Mouse (Mus musculus): Measurements from ENCODE around the gene 3300002I08Rik.
"Not testable (repeated sequence)": the region's sequence is repeated elsewhere in the genome, so short reads cannot be mapped to it uniquely, and the experiment has no call there.

The 3300002I08Rik gene

DNA sequence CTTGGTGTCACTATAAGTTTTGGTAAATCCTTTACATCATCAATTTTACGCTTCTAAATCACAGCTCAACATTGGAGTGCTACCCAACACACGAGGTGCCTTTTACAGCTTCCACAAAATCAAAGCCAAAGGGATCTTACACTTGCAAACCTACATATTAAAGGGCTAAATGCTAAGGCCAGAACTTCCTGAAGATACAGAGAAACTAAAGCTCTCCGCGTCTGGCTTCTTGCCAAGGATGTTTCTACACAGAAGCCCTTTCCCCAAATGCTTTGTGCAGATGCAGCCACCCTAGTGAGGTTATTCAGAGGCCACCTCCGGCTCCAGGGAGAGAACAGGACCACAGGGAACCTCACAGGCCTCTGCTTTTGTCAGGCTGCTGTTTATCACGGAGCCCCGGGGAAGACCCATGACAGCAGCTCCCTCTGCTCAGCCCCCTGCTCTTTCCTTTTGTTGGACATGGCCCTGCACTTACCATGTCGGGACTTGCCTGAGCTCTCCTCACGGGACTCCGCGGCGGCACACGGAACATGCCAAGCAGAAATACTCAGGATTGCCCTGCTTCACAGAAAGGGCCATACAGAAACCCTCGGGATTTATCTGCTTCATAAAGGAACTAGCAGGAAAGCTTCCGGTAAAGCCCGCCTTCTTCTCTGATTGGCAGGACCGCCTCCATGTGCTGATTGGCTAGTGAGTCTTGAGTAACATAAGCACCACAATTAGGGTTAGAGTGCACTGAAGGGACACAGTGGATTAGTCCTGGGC is at the start of gene 3300002I08Rik:
Gene 3300002I08Rik, minus strand, starts transcription at position 653 of the 765 bp plus-strand sequence.
- peak; percentile 69 for DNase-seq (ENCODE audit: low spot score)

DNA sequence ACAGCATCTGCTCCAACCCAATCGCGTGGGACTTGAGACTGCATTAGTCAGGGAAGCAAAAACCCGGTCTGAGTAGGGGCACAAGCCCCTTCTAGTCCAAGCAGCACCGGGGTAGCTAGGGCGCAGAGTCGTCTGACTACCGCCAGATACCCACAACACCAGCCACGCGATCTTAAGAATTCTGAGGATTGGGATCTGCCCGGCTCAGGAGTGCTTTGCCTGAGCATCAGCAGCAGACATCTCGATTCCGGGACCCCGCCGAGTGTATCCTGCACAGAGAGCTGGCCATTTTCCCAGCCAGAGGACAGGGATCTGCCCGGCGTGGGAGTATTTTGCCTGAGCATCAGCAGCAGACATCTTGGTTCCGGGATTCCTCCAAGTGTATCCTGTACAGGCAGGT is 49.6 kb upstream of the 3300002I08Rik start:
- DNase-seq (ENCODE audit: low spot score), result not testable (repeated sequence)

DNA sequence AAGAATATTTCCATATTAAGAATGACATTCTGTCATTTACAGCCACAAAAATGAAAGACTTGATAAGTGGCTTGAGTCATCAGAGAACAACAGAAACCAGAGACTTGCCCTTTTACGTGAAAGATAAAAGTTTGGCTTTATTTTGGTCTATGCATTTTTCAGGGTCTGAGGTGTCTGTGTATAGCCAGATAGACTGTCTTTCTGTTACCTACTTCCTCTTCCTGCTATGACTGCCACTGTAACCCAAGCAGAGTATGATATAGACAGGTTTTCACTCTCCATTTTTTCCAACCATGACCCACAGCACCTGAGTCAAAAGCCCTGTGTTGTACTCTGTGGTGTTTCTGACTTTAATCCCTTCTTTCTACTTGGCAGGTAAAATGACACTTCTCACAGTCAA is 27.6 kb upstream of the 3300002I08Rik start:
- no peak for DNase-seq (ENCODE audit: low spot score)

DNA sequence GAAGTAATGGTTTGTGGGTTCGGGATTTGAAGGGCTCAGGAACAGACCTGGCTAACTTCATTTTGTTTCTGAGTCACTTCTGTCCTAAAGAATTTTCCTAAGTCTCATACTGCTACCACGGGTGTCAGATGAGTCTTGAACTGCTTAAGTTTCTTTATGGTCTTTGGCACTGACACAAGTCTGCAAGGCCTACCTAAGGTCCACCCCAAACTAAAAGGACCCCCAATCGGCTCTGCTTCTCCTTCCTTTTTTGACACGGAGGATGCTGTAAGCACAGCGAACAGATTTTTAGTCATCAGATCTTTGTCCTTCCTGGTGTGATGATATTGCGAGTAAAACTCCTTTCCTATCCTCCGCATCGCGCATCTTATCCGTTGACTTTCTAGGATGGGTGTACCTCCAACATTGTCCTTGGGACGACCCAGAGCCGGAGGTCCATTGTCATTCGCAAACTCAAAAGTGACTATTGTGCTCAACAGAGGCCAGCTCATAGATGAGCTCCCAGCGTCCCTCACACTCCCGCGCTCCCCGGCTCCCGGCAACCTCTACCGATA is 23.1 kb upstream of the 3300002I08Rik start:
- DNase-seq (ENCODE audit: low spot score), result not testable (repeated sequence)

DNA sequence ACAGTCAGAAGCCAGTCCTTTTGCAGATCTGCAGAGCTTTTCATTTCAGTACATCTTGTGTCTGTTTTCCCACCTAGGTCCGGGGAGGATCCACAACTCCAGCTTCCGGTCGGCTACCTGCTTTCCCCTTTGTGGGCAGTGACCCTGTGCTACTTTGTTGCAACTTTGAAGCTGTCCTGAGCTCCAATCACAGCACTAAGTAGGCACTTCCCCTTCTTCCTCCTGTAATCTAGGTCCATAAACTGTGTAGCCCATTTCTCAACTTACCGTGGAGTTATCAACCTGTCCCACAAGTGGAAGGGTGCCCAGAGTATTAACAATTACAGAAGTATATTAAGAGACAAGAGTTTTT is 289 bp upstream of the 3300002I08Rik start:
- DNase-seq (ENCODE audit: low spot score), result no peak

DNA sequence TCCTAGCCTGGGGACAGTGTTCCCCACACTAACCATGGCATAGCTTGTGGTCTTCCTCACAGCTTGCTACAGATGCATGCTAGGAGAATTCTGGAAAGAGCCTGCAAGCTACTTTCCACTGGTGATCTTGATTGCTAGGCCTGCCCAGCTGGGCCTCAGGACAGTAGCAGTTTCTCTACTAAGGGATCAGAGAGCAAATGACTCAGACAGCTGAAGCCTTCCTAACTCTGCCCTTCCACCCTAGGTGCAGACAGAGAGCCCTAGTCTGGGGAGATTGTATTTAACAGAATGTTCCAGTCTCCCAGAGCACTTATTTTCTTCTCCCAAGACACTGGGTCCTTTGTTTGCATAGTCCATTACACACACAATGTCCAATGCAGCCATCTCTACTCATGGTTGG is 5.4 kb downstream of the 3300002I08Rik start:
- not testable (repeated sequence) for DNase-seq (ENCODE audit: low spot score)

DNA sequence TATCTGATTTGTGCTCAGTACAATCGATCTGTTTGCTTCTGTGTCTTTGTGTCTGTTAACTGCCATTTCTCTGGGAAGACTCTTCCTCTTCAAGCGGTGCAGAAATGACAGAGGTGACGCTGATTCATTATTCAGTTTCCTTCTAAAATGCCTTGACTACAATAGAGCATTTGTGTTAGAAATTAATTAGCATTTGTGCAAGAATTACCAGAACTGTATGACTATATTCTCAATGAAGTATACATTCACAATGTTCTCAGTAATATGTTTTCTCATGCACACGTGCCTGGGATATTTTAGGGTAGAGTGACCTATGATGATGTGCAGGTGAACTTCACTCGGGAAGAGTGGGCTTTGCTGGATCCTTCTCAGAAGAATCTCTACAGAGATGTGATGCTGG is 39.2 kb downstream of the 3300002I08Rik start, which contains the start of gene Gm10130:
Gene Gm10130, plus strand, starts transcription at position 301 of the 400 bp plus-strand sequence.
- DNase-seq (ENCODE audit: low spot score), result no peak

DNA sequence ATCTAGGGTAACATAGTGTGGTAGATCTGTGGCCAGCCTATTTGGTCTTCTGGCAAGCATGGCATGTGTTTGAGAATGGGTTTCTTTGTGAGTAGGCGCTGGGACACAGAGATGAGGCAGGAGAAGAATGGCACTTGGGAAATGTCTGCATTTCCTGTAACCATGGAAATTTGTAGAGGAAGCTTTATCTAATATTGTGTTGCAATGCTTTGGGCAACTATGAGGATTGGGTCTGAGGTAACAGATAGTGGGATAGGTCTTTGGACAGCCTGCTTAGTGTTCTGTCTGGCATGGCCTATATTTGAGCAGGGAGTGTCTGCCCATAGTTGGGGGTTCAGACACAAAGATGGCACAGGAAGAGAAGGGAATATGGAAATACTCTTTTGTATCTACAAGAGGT is 43.6 kb downstream of the 3300002I08Rik start:
- DNase-seq (ENCODE audit: low spot score), result no peak

DNA sequence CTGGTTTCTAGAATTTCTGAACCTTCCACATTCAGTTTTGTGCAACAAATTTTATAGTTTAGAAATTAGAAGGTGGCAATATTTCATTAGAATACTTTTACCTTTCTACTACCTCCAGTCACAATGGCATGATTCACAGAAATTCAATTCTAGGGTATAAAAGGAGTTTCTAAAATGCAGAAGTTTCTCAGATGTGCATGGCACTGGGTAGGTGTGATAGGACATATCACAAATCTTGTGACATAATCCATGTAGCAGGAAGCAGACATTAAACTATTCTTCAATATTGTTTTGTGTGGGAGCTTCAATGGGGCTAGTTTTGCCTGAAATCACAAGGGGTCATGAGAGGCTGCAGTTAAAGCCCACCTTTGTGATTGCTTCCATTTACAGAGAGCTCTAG is 46.4 kb downstream of the 3300002I08Rik start:
- no peak for DNase-seq (ENCODE audit: low spot score)

DNA sequence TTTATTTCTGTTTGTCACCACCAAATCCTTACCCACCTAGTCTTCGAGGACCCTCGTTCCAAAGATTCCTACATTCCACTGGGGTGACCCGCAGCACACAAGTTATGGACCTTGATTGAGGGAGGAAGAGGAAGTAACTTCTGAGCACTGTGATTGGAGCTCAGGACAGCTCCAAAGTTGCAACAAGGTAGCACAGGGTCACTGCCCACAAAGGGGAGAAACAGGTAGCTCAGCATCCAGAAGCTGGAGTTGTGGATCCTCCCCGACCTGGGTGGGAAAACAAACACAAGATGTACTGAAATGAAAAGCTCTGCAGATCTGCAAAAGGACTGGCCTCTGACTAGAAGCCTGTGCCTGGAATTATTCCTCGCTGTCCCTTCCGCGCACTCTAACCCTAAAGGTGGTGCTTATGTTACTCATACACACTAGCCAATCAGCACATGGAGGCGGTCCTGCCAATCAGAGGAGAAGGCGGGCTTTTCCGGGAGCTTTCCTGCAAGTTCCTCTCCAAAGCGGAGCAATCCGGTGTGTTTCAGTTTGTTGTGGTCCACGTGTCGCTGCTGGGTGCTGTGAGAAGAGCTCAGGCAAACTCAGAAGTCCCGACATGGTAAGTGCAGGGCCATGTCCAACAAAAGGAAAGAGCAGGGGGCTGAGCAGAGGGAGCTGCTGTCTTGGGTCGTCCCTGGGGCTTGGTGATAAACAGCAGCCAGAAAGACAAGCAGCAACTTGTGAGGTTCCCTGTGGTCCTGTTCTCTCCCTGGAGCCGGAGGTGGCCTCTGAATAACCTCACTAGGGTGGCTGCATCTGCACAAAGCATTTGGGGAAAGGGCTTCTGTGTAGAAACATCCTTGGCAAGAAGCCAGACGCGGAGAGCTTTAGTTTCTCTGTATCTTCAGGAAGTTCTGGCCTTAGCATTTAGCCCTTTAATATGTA is 51.3 kb downstream of the 3300002I08Rik start:
- DNase-seq (ENCODE audit: low spot score), result peak; percentile 76

DNA sequence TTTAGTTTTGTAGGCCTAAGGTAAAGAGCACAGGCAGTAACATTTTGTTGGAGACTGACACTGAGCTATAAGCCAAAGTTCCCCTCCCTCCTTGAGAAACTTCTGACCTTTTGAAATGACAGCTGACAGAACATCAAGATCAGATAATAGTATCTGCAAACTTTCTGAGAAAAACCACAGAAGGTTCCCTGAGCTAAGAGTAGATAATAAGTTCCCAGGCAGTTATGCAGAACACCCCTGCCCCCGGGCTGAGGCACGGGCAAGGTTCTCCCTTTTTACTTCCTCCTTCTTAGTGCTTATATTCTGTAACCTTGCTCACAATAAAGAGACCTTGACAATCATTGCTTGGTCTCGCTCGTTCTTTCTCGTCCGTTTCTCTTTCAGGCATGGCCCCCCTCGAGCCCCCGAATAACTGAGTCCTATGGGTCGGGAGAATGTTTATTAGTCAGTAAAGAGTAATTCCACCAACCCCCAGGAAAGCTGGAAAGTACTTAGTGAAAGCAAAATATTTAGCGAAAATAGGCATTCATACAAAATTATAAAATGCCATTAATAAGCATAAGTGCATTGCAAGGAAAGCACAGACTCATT is 55.3 kb downstream of the 3300002I08Rik start:
- no peak for DNase-seq (ENCODE audit: low spot score)

DNA sequence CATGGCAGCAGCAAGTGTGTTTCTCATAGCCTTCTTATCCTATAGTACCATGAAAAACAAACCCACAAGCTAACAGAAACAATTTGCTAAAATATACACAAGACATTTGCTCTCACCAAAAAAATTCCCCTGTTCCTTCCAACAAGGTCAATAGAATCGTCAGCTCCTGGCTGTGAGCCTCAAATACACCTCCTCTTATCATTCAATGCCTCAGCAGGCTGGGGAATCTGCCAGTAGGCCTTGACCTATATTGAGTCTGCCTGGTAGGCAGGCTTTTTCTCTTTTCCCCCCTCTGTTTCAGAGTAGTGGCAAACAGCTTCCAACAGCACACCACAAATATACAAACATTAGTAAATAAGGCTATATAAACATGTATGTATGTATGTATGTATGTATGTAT is 63.5 kb downstream of the 3300002I08Rik start:
- no peak for DNase-seq (ENCODE audit: low spot score)

DNA sequence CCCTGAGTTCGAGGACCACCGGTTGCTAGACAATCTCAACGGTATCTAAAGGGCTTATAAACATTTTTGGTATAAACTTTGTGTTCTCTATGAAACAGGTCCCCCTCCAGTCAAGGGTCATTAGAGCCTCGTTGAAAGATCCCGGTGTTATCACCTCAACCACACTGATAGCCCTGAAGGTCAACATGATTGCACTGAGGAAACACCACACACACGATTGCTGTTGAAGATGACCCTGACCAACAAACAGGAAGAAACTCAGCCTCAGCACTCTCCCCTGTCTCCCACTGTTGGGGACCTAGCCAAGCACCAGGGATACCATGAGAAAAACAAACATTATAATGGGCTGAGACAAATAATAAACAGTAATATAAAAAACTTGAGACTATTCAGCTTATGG is 68.9 kb downstream of the 3300002I08Rik start:
- no peak for DNase-seq (ENCODE audit: low spot score)
